In genomic region chr6:52640224-52640712, GRCm38 (mm10) we compare ENCODE assay signal across 8 mouse cellular contexts. TPM values are rescaled to one million over a fixed set of nuclear protein-coding genes. Genes with fewer than 3 reads are reported as not detected.
A peak's percentile ranks its signal among the peaks of the same experiment; 100 is the strongest.
DNase-seq lines count a peak whose midpoint lies in the region; ATAC-seq and TF ChIP-seq lines count a peak whose summit lies in the region.

TSS of gene Hibadh (minus strand) at chr6:52640389.

- no peaks in the 10 kb centered on the region for H3K9me3 ChIP-seq in embryonic facial prominence, embryonic 13.5 days
- no peaks in the 10 kb centered on the region for H3K9me3 ChIP-seq in limb, embryonic 12.5 days
- no peaks in the 10 kb centered on the region for H3K9me3 ChIP-seq in midbrain, embryonic 15.5 days

- H3K4me3 ChIP-seq in embryonic facial prominence, embryonic 13.5 days, result peak within 1 kb of the TSS; percentile 86
- peak within 1 kb of the TSS; percentile 94 for H3K4me3 ChIP-seq in kidney, adult 2 months (ENCODE audit: insufficient read depth, low read depth, low read length)
- H3K4me3 ChIP-seq in limb, embryonic 12.5 days (replicated peaks), result peak within 1 kb of the TSS; percentile 84
- H3K4me3 ChIP-seq in midbrain, embryonic 15.5 days, result peak within 1 kb of the TSS; percentile 72
- peak within 1 kb of the TSS; percentile 73 for H3K4me3 ChIP-seq in spleen, adult 2 months (ENCODE audit: extremely low read depth, insufficient read depth, insufficient read length)

- H3K4me1 ChIP-seq in embryonic facial prominence, embryonic 13.5 days, result peaks cover 13% of the 10 kb centered on the region
- H3K4me1 ChIP-seq in kidney, adult 2 months (ENCODE audit: control insufficient read depth, insufficient read depth, low read length), result no peaks in the 10 kb centered on the region; the same call in 1 of the 2 replicates
- H3K4me1 ChIP-seq in limb, embryonic 12.5 days (replicated peaks), result peaks cover 29% of the 10 kb centered on the region
- peaks cover 10% of the 10 kb centered on the region for H3K4me1 ChIP-seq in midbrain, embryonic 15.5 days
- H3K4me1 ChIP-seq in spleen, adult 2 months (ENCODE audit: control insufficient read depth, insufficient read depth, insufficient read length), result peaks cover 2% of the 10 kb centered on the region; the same call in 1 of the 2 replicates

- peak within 1 kb of the TSS; percentile 89 for H3K9ac ChIP-seq in embryonic facial prominence, embryonic 13.5 days
- peak within 1 kb of the TSS; percentile 87 for H3K9ac ChIP-seq in limb, embryonic 12.5 days (replicated peaks)
- H3K9ac ChIP-seq in midbrain, embryonic 15.5 days, result peak within 1 kb of the TSS; percentile 80

- peak; percentile 84 for TF ChIP-seq POLR2A in kidney, adult 2 months (IDR thresholded peaks at IDR 0.05; ENCODE audit: low read depth, low read length)
- TF ChIP-seq POLR2A in spleen, adult 2 months (IDR thresholded peaks at IDR 0.05; ENCODE audit: low read depth, low read length), result peak; percentile 87

- H3K27me3 ChIP-seq in embryonic facial prominence, embryonic 13.5 days, result no peaks in the 10 kb centered on the region
- H3K27me3 ChIP-seq in kidney, adult 2 months (replicated peaks; ENCODE audit: control insufficient read depth, insufficient read depth, low read length), result no peaks in the 10 kb centered on the region
- H3K27me3 ChIP-seq in limb, embryonic 12.5 days, result peaks cover 7% of the 10 kb centered on the region
- no peaks in the 10 kb centered on the region for H3K27me3 ChIP-seq in midbrain, embryonic 15.5 days (replicated peaks)
- H3K27me3 ChIP-seq in spleen, adult 2 months (ENCODE audit: control insufficient read depth, insufficient read depth, low read length), result no peaks in the 10 kb centered on the region

- TF ChIP-seq CTCF in kidney, adult 2 months (conservative IDR thresholded peaks at IDR 0.05; ENCODE audit: insufficient read depth, insufficient read length, low read depth, low read length), result peak; percentile 44
- peak; percentile 22; the same call in 1 of the 2 replicates for TF ChIP-seq CTCF in spleen, adult 2 months (IDR thresholded peaks at IDR 0.05; ENCODE audit: extremely low read depth, insufficient read depth, insufficient read length, insufficient replicate concordance)

- peak; percentile 99 for ATAC-seq in embryonic facial prominence, embryonic 13.5 days (ENCODE audit: insufficient number of reproducible peaks, insufficient read depth, low FRiP score, low TSS enrichment, low read depth)
- ATAC-seq in limb, embryonic 12.5 days (ENCODE audit: insufficient number of reproducible peaks, insufficient read depth, low FRiP score, low TSS enrichment, low read depth), result peak; percentile 97
- peak; percentile 100 for ATAC-seq in midbrain, embryonic 15.5 days (replicated peaks)

- peak within 1 kb of the TSS; percentile 76 for H3K4me2 ChIP-seq in embryonic facial prominence, embryonic 13.5 days
- peak within 1 kb of the TSS; percentile 88 for H3K4me2 ChIP-seq in limb, embryonic 12.5 days
- peak within 1 kb of the TSS; percentile 72 for H3K4me2 ChIP-seq in midbrain, embryonic 15.5 days

- peak; percentile 99 for DNase-seq in 3134 (ENCODE audit: extremely low read depth, insufficient read length, low spot score)
- DNase-seq in adrenal gland, postnatal 36 days, result peak; percentile 98
- DNase-seq in heart, adult 18-20 months, result peak; percentile 98 to 100
- peak; percentile 99 for DNase-seq in kidney, adult 2 months
- DNase-seq in spleen, adult 2 months (ENCODE audit: low read depth in 1 of 2, low spot score in 2 of 2), result peak; percentile 96 to 97

- WGBS in embryonic facial prominence, embryonic 13.5 days, result under 1% methylated on average over 34 of the region's 34 CpGs
- under 1% methylated on average over 34 of the region's 34 CpGs for WGBS in kidney, adult 2 months
- WGBS in limb, embryonic 12.5 days, result under 1% methylated on average over 34 of the region's 34 CpGs
- WGBS in midbrain, embryonic 15.5 days, result 1% methylated on average over 34 of the region's 34 CpGs
- WGBS in spleen, adult 2 months, result under 1% methylated on average over 34 of the region's 34 CpGs

- H3K27ac ChIP-seq in embryonic facial prominence, embryonic 13.5 days, result peak within 1 kb of the TSS; percentile 73
- peak within 1 kb of the TSS; percentile 90 for H3K27ac ChIP-seq in kidney, adult 2 months (ENCODE audit: insufficient read depth, low read depth, low read length)
- peak within 1 kb of the TSS; percentile 83 for H3K27ac ChIP-seq in limb, embryonic 12.5 days
- H3K27ac ChIP-seq in midbrain, embryonic 15.5 days, result peak within 1 kb of the TSS; percentile 69
- H3K27ac ChIP-seq in spleen, adult 2 months (ENCODE audit: insufficient read depth, low read length), result peak within 1 kb of the TSS; percentile 70

- H3K36me3 ChIP-seq in embryonic facial prominence, embryonic 13.5 days, result no peaks in the 10 kb centered on the region
- H3K36me3 ChIP-seq in kidney, adult 2 months (ENCODE audit: control insufficient read depth, insufficient read depth, low read length), result no peaks in the 10 kb centered on the region
- H3K36me3 ChIP-seq in limb, embryonic 12.5 days, result no peaks in the 10 kb centered on the region
- H3K36me3 ChIP-seq in midbrain, embryonic 15.5 days (replicated peaks), result no peaks in the 10 kb centered on the region
- no peaks in the 10 kb centered on the region; the same call in 1 of the 2 replicates for H3K36me3 ChIP-seq in spleen, adult 2 months (ENCODE audit: control insufficient read depth, insufficient read depth, low read length)

RNA-seq across cellular contexts. Expression of gene Hibadh, which starts in this region (rescaled TPM):
- total RNA-seq in adrenal gland, postnatal 36 days (2021), result 100 to 1,000 TPM; 159 to 203 TPM
- 80.4 and 90.3 TPM in 2 replicates for polyA plus RNA-seq in embryonic facial prominence, embryonic 13.5 days (2015; fragmentation: Nextera tagmentation; extraction: Ambion mirVana)
- total RNA-seq in heart, adult 18-20 months (2021), result 100 to 1,000 TPM; 269 TPM
- polyA plus RNA-seq in kidney, adult 2 months (2012; rRNA removed), result 254 and 334 TPM in 2 replicates
- polyA plus RNA-seq in limb, embryonic 12.5 days (2016; fragmentation: Nextera tagmentation; extraction: Ambion mirVana), result 95.7 and 102 TPM in 2 replicates
- 59.0 and 62.9 TPM in 2 replicates for polyA plus RNA-seq in midbrain, embryonic 15.5 days (2015; fragmentation: Nextera tagmentation; extraction: Ambion mirVana)
- 13.3 and 13.6 TPM in 2 replicates for polyA plus RNA-seq in spleen, adult 2 months (2012; rRNA removed)

Comparison
In these comparisons a context has a peak if more than half of its experiments do, and no peak if none do; other contexts are left out.
1. Peak in every context shown above with its lines: DNase-seq, ATAC-seq, H3K4me3 ChIP-seq and H3K27ac ChIP-seq.